Mouse (Mus musculus) bone marrow macrophage, adult 2 months (primary cell): Measurements from ENCODE around the gene Armh3.

Experiments used
- CTCF ChIP-seq: IDR thresholded peaks from 2 replicates; pipeline ENCODE4 v1.5.1; 2012; ENCODE audit warnings: low read depth, mild to moderate bottlenecking, low read length, moderate library complexity
- POLR2A ChIP-seq: IDR thresholded peaks from 2 replicates; pipeline ENCODE4 v1.6.1; 2012; ENCODE audit warnings: mild to moderate bottlenecking, low read depth, low read length, borderline replicate concordance

- TF ChIP-seq CTCF (no peak), POLR2A (no peak)
Observed at GRCm38 (mm10) chr19:45847016-45847732, 151.1 kb downstream of the Armh3 start.
